Mouse (Mus musculus): ENCODE data around the gene Mymk. TPM values are rescaled to one million over a fixed set of nuclear protein-coding genes. Genes with fewer than 3 reads are reported as not detected.

Gene Mymk
- polyA plus RNA-seq, 1 experiment from 2014 or later = 0.21 TPM

DNA sequence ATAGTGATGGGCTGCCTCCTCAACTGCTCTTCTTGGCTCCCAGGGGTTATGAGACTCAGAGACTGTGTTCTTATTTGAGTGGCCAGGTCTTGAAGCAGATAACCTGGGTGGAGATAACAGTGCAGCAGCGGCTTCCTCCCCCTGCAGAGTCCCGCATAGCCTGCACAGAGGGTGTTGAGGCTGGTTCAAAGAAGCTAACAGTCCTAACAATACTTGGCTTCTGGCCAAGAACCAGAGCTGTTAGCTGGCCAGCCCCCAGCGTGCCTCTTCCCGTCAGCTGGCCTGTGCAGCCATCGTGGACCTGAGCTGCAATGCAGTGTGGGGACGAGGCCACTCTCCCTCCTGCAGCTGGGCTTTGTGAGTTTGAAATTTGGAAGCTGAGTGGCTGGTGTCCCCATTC, 25.8 kb upstream of the Mymk start:
- H3K4me1 ChIP-seq (ENCODE audit: control insufficient read depth, insufficient read depth, low read depth, low read length) = peaks cover 14% of the 10 kb centered on the region
- H3K27ac ChIP-seq (ENCODE audit: low read depth, low read length) = peak overlapping the region; percentile 21; the same call in 1 of the 2 replicates
- peak; percentile 70 for ATAC-seq
- no peak overlapping the region for H3K4me2 ChIP-seq (ENCODE audit: low read length)
- WGBS = 11% methylated on average over 6 of the region's 6 CpGs
- no peak overlapping the region for H3K4me3 ChIP-seq (ENCODE audit: low read length)
- H3K9ac ChIP-seq (ENCODE audit: low read depth, low read length) = no peak overlapping the region
- no peaks in the 10 kb centered on the region for H3K27me3 ChIP-seq (replicated peaks; ENCODE audit: control insufficient read depth, insufficient read depth, low read length)
- H3K36me3 ChIP-seq (ENCODE audit: control insufficient read depth, insufficient read depth, low read length) = no peaks in the 10 kb centered on the region
- H3K9me3 ChIP-seq (ENCODE audit: control insufficient read depth, low read length) = no peaks in the 10 kb centered on the region

DNA sequence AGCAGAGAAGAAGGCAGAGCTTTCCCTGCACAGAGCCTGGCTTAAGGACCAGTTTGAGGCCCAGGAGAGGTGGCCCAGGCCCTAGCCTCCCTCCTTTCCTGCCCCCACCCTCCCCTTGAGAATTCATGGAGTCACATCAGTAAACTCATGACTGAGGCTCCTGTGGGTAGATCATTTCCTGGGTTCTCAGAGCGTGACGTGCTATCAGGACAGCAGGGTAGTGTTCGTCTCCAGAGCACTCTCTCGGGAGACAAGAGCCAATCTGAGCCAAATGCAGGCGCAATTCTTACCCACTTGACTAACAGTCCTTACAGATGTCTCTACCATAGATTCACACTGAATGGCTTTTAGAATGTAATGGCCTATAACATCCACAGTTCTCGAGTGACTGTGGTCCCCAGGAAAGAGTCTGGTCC, 25.3 kb upstream of the Mymk start:
- peak; percentile 22; the same call in 1 of the 2 replicates for ATAC-seq
- no peaks in the 10 kb centered on the region for H3K27me3 ChIP-seq (replicated peaks; ENCODE audit: control insufficient read depth, insufficient read depth, low read length)
- peaks cover 14% of the 10 kb centered on the region for H3K4me1 ChIP-seq (ENCODE audit: control insufficient read depth, insufficient read depth, low read depth, low read length)
- no peaks in the 10 kb centered on the region for H3K9me3 ChIP-seq (ENCODE audit: control insufficient read depth, low read length)
- H3K36me3 ChIP-seq (ENCODE audit: control insufficient read depth, insufficient read depth, low read length) = no peaks in the 10 kb centered on the region
- H3K9ac ChIP-seq (ENCODE audit: low read depth, low read length) = no peak overlapping the region
- no peak overlapping the region for H3K4me2 ChIP-seq (ENCODE audit: low read length)
- peak overlapping the region; percentile 21 for H3K27ac ChIP-seq (ENCODE audit: low read depth, low read length)
- 47% methylated on average over 6 of the region's 6 CpGs for WGBS
- H3K4me3 ChIP-seq (ENCODE audit: low read length) = no peak overlapping the region

DNA sequence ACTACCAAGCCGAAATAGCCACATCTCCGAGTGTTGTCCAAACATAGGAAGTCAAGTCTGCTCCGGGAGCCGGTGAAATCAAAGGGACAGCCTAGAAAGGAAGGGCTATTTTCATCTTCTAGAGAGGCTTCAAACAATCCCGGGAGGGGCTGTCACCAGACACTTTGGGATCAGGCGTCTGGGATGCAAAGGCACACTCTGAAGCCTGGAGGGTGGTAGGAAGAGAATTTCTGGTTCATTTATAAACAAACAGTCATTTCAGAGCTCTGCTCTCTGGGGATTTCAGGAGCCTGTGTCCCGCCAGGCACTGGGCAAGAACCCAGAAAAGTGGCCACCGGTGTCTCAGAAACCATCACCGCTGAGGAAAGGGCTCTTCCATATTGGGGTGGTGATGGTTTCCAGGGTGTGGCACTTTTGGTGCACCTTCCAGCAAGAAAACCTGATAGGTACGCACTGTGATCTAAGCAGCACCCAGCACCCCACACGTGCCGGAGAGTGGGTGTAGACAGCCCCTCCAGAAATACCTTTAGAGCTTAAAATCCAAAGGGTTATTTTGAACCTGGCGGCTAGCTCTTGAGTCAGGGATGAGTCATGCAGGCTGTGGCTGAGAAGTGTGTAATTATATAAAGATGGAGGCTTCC, 24.5 kb upstream of the Mymk start:
- 74% methylated on average over 13 of the region's 13 CpGs for WGBS
- ATAC-seq = no peak

DNA sequence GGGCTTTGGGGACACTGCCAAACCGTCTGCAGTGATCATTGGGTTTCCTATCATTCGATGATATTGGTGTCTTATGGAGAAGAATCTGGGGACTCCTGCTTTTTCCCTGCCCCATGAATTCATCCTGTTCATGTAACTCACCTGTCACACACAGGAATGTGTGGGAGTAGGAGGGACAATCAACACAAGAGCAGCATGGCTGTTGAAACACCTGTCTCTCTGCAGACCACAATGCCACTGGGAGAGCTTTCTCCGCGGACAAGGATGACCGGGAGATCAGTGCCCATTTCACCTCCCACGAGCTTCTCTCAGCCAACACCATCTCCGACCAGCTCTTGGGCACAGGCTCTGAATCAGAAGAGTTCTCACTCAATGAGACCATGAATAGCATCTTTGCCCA, 23.2 kb upstream of the Mymk start:
- Histone ChIP-seq H3K36me3 (ENCODE audit: control insufficient read depth, insufficient read depth, low read length) (no peaks in the 10 kb centered on the region), H3K27me3 (replicated peaks; ENCODE audit: control insufficient read depth, insufficient read depth, low read length) (no peaks in the 10 kb centered on the region), H3K4me3 (ENCODE audit: low read length) (no peak overlapping the region), H3K9me3 (ENCODE audit: control insufficient read depth, low read length) (no peaks in the 10 kb centered on the region), H3K9ac (ENCODE audit: low read depth, low read length) (no peak overlapping the region), H3K4me2 (ENCODE audit: low read length) (no peak overlapping the region), H3K4me1 (ENCODE audit: control insufficient read depth, insufficient read depth, low read depth, low read length) (peaks cover 14% of the 10 kb centered on the region), H3K27ac (ENCODE audit: low read depth, low read length) (no peak overlapping the region)
- WGBS = 93% methylated on average over 7 of the region's 7 CpGs
- ATAC-seq = no peak

More for the DNA sequence above, 24.5 kb upstream of the Mymk start:
- Histone ChIP-seq H3K27ac (ENCODE audit: low read depth, low read length) (peak overlapping the region; percentile 21; the same call in 1 of the 2 replicates), H3K4me3 (ENCODE audit: low read length) (no peak overlapping the region), H3K9me3 (ENCODE audit: control insufficient read depth, low read length) (no peaks in the 10 kb centered on the region), H3K9ac (ENCODE audit: low read depth, low read length) (no peak overlapping the region), H3K27me3 (replicated peaks; ENCODE audit: control insufficient read depth, insufficient read depth, low read length) (no peaks in the 10 kb centered on the region), H3K4me2 (ENCODE audit: low read length) (no peak overlapping the region), H3K4me1 (ENCODE audit: control insufficient read depth, insufficient read depth, low read depth, low read length) (peaks cover 14% of the 10 kb centered on the region), H3K36me3 (ENCODE audit: control insufficient read depth, insufficient read depth, low read length) (no peaks in the 10 kb centered on the region)

DNA sequence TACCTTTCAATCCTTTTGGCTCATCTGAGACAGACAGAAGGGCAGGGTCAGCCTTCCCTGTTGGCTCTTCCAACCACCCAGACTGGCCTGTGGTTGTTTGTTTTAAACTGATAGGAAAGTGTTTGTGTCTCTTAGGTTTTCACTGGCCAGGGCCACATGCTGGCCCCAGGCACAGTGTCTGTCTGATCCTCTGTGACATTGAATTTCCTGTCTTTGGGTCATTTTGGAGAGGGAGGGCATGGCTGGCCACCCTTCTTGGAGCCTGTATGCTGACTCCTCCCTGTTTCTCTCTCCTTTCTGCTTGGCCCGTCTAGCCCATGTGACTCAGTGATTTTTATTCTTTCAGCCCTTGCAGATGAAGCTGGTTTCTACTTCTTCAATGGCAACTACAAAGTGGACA, 17.3 kb upstream of the Mymk start:
- ATAC-seq = no peak
- peaks cover 7% of the 10 kb centered on the region for H3K4me1 ChIP-seq (ENCODE audit: control insufficient read depth, insufficient read depth, low read depth, low read length)
- H3K9me3 ChIP-seq (ENCODE audit: control insufficient read depth, low read length) = no peaks in the 10 kb centered on the region
- WGBS = 73% methylated on average over 1 of the region's 1 CpGs
- no peak overlapping the region for H3K9ac ChIP-seq (ENCODE audit: low read depth, low read length)
- H3K27me3 ChIP-seq (replicated peaks; ENCODE audit: control insufficient read depth, insufficient read depth, low read length) = no peaks in the 10 kb centered on the region
- H3K27ac ChIP-seq (ENCODE audit: low read depth, low read length) = no peak overlapping the region
- H3K4me3 ChIP-seq (ENCODE audit: low read length) = no peak overlapping the region
- no peak overlapping the region for H3K4me2 ChIP-seq (ENCODE audit: low read length)
- no peaks in the 10 kb centered on the region for H3K36me3 ChIP-seq (ENCODE audit: control insufficient read depth, insufficient read depth, low read length)

DNA sequence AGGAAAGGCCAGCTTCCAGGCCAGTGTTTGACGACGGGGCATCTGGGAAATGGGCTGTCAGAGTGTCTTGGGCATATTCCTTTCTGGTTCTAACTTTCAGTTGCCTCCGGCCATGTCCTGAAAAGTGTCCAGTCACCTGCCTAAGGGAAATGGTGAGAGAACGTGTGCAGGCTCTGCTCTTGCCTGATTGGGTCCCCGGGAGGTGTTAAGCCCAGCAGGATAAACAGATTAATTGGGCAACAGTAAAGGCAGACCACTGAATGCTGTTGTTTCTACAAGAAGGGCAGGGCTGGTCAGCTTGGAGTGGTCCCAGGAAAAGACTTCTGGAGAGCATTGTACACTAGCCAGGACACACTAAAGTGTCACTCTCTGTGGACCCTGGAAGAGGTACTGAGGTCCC, 16.7 kb upstream of the Mymk start:
- Histone ChIP-seq H3K9ac (ENCODE audit: low read depth, low read length) (no peak overlapping the region), H3K36me3 (ENCODE audit: control insufficient read depth, insufficient read depth, low read length) (no peaks in the 10 kb centered on the region), H3K4me3 (ENCODE audit: low read length) (no peak overlapping the region), H3K9me3 (ENCODE audit: control insufficient read depth, low read length) (no peaks in the 10 kb centered on the region), H3K4me1 (ENCODE audit: control insufficient read depth, insufficient read depth, low read depth, low read length) (peaks cover 7% of the 10 kb centered on the region), H3K27ac (ENCODE audit: low read depth, low read length) (no peak overlapping the region), H3K27me3 (replicated peaks; ENCODE audit: control insufficient read depth, insufficient read depth, low read length) (no peaks in the 10 kb centered on the region), H3K4me2 (ENCODE audit: low read length) (no peak overlapping the region)
- 78% methylated on average over 5 of the region's 5 CpGs for WGBS
- ATAC-seq = no peak

DNA sequence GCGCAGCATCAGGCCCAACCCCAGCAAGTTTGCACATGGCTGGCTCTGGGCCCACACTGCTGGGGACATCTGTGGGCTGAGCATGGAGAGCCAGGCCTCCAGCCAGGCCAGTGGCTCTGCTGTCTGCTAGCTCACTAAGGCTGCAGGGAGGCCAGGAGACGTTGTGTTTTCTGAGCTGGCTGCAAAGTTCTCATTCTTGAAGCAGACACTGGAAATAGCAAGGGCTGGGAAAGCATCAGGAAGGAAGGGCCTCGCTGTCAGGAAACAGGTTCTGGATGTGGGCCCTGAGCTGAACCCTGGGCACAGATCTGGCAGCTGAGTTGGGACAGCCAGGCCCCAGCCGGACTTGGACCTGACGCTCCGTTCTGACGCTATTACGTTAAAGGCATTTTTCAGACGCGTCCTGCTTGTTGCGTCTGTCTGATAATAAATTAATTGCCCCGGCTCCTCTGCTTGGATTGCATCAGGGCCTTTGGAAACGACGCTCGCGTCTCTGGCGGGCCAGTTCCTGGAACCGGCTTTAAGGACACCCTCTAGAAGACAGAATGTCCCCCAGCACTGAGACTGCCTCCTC, 16.2 kb upstream of the Mymk start:
- Histone ChIP-seq H3K27ac (ENCODE audit: low read depth, low read length) (no peak overlapping the region), H3K4me3 (ENCODE audit: low read length) (no peak overlapping the region)
- ATAC-seq = 0 out of 2 replicates have a peak, but pooled peaks have one; percentile 50

DNA sequence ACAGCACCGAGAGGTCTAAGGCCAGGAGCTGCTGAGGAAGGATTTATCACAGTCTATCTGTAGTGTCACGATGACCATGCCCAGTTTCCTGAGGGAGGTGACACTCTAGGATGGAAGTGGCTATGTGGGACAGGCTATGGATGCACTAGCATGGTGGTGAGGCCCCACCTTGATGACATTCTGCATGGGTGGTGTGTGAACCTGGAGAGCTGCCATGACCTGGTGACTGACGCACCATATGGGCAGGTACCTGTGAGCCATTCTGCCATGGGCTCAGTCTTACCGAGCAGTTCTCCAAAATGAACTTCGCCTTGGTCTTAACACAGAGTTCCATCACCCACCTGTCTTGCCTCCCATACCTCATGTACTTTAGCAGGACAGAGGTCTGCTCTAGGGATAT, 15.6 kb upstream of the Mymk start:
- Histone ChIP-seq H3K27ac (ENCODE audit: low read depth, low read length) (no peak overlapping the region), H3K4me2 (ENCODE audit: low read length) (no peak overlapping the region), H3K9me3 (ENCODE audit: control insufficient read depth, low read length) (no peaks in the 10 kb centered on the region), H3K4me1 (ENCODE audit: control insufficient read depth, insufficient read depth, low read depth, low read length) (peaks cover 7% of the 10 kb centered on the region), H3K9ac (ENCODE audit: low read depth, low read length) (no peak overlapping the region), H3K36me3 (ENCODE audit: control insufficient read depth, insufficient read depth, low read length) (no peaks in the 10 kb centered on the region), H3K27me3 (replicated peaks; ENCODE audit: control insufficient read depth, insufficient read depth, low read length) (no peaks in the 10 kb centered on the region; the same call in 1 of the 2 replicates), H3K4me3 (ENCODE audit: low read length) (no peak overlapping the region)
- ATAC-seq = no peak; the same call in 1 of the 2 replicates
- 91% methylated on average over 5 of the region's 5 CpGs for WGBS

More for the DNA sequence above, 16.2 kb upstream of the Mymk start:
- Histone ChIP-seq H3K4me1 (ENCODE audit: control insufficient read depth, insufficient read depth, low read depth, low read length) (peaks cover 7% of the 10 kb centered on the region), H3K36me3 (ENCODE audit: control insufficient read depth, insufficient read depth, low read length) (no peaks in the 10 kb centered on the region), H3K4me2 (ENCODE audit: low read length) (no peak overlapping the region), H3K9me3 (ENCODE audit: control insufficient read depth, low read length) (no peaks in the 10 kb centered on the region), H3K27me3 (replicated peaks; ENCODE audit: control insufficient read depth, insufficient read depth, low read length) (no peaks in the 10 kb centered on the region), H3K9ac (ENCODE audit: low read depth, low read length) (no peak overlapping the region)
- WGBS = 50% methylated on average over 17 of the region's 18 CpGs

DNA sequence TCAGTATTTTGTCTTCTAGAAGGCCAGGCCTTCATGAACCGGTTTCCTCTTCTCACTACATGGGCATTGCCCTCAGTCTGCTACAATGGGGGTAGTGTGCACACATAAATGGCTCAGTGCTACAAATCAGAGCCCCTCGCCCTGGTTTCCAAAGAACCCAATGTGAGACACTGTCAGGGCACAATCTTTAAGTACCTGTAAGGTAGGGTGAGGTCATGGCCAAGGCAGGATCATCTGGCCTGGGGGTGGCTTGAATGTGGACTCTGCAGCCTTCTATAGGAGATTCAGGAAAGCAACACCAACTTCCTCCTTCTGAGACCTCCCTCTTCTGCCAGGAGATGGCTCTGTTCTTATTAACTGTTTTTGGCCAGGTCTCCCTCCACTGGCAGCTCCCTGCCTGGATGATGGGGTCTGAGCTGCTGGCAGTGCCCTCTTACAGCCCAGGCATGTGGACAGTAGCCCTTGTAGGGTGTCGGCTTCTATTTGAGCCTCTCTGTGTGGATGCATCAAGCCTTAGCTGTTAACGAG, 14.6 kb upstream of the Mymk start:
- H3K9me3 ChIP-seq (ENCODE audit: control insufficient read depth, low read length) = no peaks in the 10 kb centered on the region
- no peak for ATAC-seq
- no peaks in the 10 kb centered on the region; the same call in 1 of the 2 replicates for H3K27me3 ChIP-seq (replicated peaks; ENCODE audit: control insufficient read depth, insufficient read depth, low read length)
- no peak overlapping the region for H3K4me2 ChIP-seq (ENCODE audit: low read length)
- H3K36me3 ChIP-seq (ENCODE audit: control insufficient read depth, insufficient read depth, low read length) = no peaks in the 10 kb centered on the region
- 0 out of 2 replicates have a peak overlapping the region, but pooled peaks have one; percentile 13 for H3K9ac ChIP-seq (ENCODE audit: low read depth, low read length)
- H3K4me1 ChIP-seq (ENCODE audit: control insufficient read depth, insufficient read depth, low read depth, low read length) = peaks cover 7% of the 10 kb centered on the region
- WGBS = 86% methylated on average over 4 of the region's 4 CpGs
- no peak overlapping the region for H3K27ac ChIP-seq (ENCODE audit: low read depth, low read length)
- H3K4me3 ChIP-seq (ENCODE audit: low read length) = no peak overlapping the region

Data from hindbrain, embryonic 16.5 days (tissue).